Mouse (Mus musculus): Measurements from ENCODE around the gene Kif26b.

Kif26b gene

GRCm38 (mm10) chr1:178770626-178771362 is 241.9 kb downstream of the Kif26b start:
- no peak for DNase-seq (ENCODE audit: low read depth, low spot score)

- no peak for DNase-seq (ENCODE audit: low read depth, low spot score)
Observed at GRCm38 (mm10) chr1:178779742-178780141, 250.8 kb downstream of the Kif26b start.

GRCm38 (mm10) chr1:178784043-178784442 is 255.1 kb downstream of the Kif26b start:
- no peak for DNase-seq (ENCODE audit: low read depth, low spot score)

GRCm38 (mm10) chr1:178791266-178791665 is 262.3 kb downstream of the Kif26b start:
- DNase-seq (ENCODE audit: low read depth, low spot score) = no peak

GRCm38 (mm10) chr1:178792726-178793125 is 263.8 kb downstream of the Kif26b start:
- DNase-seq (ENCODE audit: low read depth, low spot score) = no peak

- no peak for DNase-seq (ENCODE audit: low read depth, low spot score)
Observed at GRCm38 (mm10) chr1:178794866-178795265, 265.9 kb downstream of the Kif26b start.

- no peak for DNase-seq (ENCODE audit: low read depth, low spot score)
Observed at GRCm38 (mm10) chr1:178797388-178797787, 268.5 kb downstream of the Kif26b start.

GRCm38 (mm10) chr1:178798333-178798732 is 269.4 kb downstream of the Kif26b start:
- DNase-seq (ENCODE audit: low read depth, low spot score) = no peak

- no peak for DNase-seq (ENCODE audit: low read depth, low spot score)
Observed at GRCm38 (mm10) chr1:178798886-178799285, 270.0 kb downstream of the Kif26b start.

GRCm38 (mm10) chr1:178799836-178800552 is 271.1 kb downstream of the Kif26b start:
- no peak for DNase-seq (ENCODE audit: low read depth, low spot score)

GRCm38 (mm10) chr1:178803155-178803554 is 274.2 kb downstream of the Kif26b start:
- DNase-seq (ENCODE audit: low read depth, low spot score) = no peak

GRCm38 (mm10) chr1:178817476-178817875 is 288.6 kb downstream of the Kif26b start:
- no peak for DNase-seq (ENCODE audit: low read depth, low spot score)

- DNase-seq (ENCODE audit: low read depth, low spot score) = no peak
Observed at GRCm38 (mm10) chr1:178819060-178819459, 290.1 kb downstream of the Kif26b start.

- DNase-seq (ENCODE audit: low read depth, low spot score) = no peak
Observed at GRCm38 (mm10) chr1:178820079-178820478, 291.2 kb downstream of the Kif26b start.

- DNase-seq (ENCODE audit: low read depth, low spot score) = no peak
Observed at GRCm38 (mm10) chr1:178820556-178821435, 291.9 kb downstream of the Kif26b start.

GRCm38 (mm10) chr1:178824871-178825270 is 295.9 kb downstream of the Kif26b start:
- DNase-seq (ENCODE audit: low read depth, low spot score) = no peak

- DNase-seq (ENCODE audit: low read depth, low spot score) = no peak
Observed at GRCm38 (mm10) chr1:178827223-178827622, 298.3 kb downstream of the Kif26b start.

GRCm38 (mm10) chr1:178829456-178829855 is 300.5 kb downstream of the Kif26b start:
- DNase-seq (ENCODE audit: low read depth, low spot score) = no peak

- DNase-seq (ENCODE audit: low read depth, low spot score) = no peak
Observed at GRCm38 (mm10) chr1:178832571-178832970, 303.6 kb downstream of the Kif26b start.

GRCm38 (mm10) chr1:178835805-178836204 is 306.9 kb downstream of the Kif26b start:
- no peak for DNase-seq (ENCODE audit: low read depth, low spot score)

GRCm38 (mm10) chr1:178836998-178837397 is 308.1 kb downstream of the Kif26b start:
- no peak for DNase-seq (ENCODE audit: low read depth, low spot score)

GRCm38 (mm10) chr1:178838696-178839320 is 309.9 kb downstream of the Kif26b start:
- no peak for DNase-seq (ENCODE audit: low read depth, low spot score)
